Mouse (Mus musculus) cerebellum, postnatal 10 days (tissue): ENCODE measurements around the gene Mgll.
A peak's percentile ranks its signal among the peaks of the same experiment; 100 is the strongest.

Source experiments
- DNase-seq, 2 experiments: peaks; one replicate each; pipeline ENCODE4 v3.0.0; 2021; ENCODE audit warnings: mixed read lengths in 2 of 2

Mgll gene

DNA sequence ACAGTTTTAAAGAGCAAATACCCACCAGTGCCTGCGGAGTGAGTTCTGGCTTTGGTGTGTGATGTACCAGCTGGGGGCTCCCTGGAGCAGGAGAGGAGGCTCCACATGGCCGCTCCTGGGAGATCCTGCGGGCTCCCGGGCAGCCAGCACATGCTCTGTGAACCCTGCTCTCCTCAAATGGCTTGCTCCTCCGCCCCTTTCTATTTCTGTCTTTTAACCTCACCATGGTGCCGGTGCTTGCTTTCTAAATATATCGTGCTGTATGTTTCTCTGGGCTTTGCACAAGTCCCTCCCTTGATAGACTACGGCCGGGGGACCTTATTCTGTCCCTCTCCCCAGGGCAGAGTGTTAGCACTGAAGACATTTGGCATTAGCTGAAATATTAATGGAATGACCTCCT, 133.0 kb downstream of the Mgll start:
- peak; percentile 52 to 71 for DNase-seq

DNA sequence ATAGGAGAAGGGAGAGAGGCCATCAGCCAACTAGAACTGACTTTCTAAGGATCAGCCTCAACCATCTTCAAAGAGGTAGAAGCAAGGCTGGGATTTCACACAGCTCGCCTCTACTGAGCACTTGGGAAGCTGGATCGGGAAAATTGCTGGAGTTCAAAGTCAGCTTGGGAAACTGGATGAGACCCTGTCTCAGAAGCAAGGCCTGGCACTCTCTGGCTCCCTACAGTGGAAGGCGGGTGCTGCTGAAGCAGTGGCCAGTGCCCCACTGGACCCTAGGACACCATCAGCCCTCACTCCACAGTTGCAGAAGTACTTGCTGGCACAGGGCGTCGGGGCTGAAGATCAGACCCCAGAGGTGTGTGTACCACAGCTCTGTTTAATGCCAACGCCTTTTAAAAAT, 133.6 kb downstream of the Mgll start:
- DNase-seq: peak in 1 of 2 experiments; percentile 30

DNA sequence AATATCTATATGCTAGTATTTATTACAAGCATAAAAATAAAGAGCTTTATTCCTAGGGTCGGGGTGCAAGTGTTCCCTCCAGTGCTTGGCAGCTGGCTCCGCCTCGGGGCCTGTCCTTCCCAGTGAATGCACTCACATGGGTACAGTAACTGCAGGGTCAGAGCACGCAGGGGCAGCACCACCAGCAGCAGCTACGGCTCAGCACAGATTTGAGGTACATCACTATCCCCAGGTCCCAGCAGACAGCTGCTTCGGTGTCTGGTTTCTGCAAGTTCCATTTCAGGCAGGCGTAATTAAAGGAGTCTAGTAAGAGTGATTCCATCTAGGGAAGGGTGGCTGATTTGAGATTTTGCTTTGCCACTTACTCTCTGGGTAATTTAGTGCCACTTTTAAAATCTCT, 134.1 kb downstream of the Mgll start:
- DNase-seq: no peak

DNA sequence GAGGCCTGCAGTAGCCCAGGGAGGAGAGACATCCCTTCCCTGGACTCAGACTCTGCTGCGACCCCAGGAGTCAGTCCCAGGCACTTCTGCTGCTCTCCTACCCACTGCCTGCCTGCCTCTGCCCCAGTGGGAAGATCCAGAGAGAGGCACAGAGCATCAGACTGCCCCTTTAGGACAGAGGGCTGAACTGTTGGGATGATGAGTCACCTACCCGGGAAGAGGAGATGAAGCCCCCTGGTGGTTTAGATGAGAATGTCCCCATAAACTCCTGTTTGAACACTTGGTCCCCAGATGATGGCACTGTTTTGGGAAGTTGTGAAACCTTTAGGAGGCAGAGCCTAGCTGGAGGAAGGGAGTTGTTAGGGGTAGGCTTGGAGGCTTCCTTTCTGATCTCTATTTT, 136.7 kb downstream of the Mgll start:
- DNase-seq: peak; percentile 59 to 74

DNA sequence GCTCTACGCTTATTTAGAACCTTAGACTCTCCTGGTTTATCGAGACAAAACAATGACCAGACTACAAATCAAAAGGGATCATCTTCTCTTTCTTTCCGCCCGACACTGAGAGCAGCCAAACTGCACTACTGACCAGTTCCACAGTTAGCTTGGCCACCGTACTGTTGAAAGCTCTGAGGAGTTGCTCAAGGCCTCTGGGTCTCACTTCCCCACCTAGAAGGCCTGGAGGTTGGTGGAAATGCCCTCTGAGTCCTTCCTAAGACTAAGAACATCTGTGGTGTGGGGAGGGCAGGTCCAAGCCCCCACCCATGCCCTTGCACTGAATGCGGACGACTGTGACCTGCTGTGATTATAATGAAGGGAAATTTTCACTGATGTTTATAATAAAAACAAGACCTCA, 141.5 kb downstream of the Mgll start:
- DNase-seq: no peak

DNA sequence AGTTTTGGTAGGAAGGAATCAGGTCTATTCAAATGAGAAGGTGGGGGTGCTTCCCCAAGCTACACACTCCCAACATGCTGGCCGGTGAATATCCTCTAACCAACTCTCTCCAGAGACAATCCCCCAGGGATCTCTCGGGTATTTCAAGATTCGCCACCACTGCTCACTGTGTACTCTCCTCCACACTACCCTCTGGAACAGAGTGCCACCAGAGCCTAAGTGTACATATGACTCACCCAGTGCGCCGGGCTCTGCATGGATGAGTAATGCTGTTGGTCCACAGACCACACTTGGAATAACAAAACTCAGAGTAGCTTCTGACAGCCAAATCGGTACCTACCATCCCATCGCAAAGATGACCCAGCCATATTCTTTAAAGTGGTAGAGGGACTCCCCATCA, 145.2 kb downstream of the Mgll start:
- no peak for DNase-seq

DNA sequence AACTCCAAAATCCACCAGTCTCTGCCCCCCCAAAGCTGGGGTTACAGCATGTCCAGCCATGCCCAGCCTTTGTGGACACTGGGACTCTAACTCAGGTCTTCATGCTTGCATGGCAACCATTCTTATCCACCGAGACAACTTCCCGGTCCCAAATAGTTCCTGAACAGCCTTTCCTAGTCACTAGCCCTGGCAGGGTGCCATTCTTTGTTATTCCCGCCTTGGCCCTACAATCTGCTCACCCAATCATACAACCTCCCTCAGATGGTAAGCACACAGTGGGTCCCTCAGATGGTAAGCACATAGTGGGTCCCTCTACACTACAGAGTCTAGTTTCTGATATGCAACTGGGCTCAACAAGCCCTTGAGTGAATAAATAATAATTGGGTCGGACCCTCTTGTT, 146.4 kb downstream of the Mgll start:
- DNase-seq: peak; percentile 76 to 77

DNA sequence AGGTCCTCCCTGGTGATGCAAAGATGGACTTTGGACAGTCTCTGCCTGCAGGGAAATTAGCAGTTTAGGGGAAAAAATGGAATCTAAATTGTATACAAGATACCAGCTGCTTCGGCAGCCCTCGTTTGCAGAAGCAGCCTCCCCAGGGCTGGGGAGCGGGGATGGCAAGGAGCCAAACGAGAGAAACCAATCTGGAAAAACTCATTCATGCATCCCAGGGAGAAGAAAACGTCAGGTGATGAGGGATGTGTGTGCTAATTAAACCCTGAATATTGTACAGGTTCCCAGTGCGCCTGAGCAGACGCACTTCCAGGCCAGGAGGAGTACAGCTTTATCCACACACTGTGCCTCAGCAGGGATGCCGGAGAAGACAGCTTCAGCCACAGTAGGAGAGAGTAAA, 147.3 kb downstream of the Mgll start:
- DNase-seq: peak; percentile 76 to 81

DNA sequence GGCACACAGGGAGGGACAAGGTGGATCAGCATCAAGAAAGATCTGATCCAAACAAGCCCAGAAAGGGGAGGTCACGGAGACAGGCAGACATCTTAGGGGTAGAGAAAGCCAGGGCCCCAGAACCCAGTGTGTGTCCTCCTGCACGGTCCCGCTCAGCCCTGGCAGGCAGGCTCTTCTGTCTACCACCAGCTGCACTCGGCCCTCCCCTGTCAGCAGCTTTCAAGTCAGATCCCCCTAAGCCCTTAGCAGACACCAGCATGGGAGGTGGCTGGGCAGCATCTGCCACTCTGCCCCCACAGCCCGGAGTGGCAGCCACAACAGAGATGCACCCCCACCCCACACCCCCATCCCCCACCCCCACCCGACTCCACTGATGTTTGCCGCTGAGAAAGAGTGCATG, 148.6 kb downstream of the Mgll start:
- DNase-seq: peak; percentile 66 to 79

DNA sequence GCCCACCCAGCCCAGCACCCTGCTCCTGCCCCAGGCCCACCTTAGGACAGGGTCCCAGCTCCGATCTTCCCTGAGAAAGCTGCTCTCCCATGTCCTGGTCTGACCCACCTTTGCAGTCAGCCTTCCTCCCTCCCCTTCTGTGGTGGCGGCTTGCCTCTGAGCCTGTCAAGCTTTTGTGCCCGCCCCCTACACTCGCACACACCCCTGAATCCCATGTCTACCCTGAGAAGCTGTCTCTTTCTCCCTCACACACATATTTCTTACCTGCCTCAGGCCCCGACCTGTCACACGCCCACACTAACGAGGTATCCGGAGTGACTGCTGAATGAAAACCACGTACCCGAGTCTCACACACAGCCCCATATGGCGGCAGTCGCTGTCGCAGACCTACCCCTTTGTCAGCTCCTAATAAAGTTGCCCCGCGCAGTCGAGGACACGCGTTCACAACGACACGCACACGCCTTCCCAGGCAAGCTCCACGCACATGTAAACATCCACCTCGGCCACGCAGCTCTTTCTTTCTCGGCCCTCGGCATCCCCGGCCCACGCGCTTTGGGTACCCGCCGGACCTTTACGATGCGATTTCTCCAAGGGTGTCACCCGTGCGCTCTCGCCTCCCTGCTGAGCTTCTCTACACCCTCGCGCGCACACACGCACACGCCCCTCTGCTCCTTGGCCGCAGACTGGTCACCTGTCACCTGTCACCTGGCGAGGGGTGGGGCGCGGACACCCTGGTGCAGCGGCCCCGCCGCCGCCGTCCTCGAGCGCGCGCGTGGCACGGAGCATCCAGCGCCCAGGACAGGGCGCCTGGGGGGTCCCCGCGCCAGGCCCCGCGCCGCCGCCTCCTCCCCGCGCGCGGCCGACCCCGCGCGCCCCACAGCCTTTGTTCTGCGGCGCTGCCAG, 150.0 kb downstream of the Mgll start:
- peak; percentile 77 to 79 for DNase-seq

DNA sequence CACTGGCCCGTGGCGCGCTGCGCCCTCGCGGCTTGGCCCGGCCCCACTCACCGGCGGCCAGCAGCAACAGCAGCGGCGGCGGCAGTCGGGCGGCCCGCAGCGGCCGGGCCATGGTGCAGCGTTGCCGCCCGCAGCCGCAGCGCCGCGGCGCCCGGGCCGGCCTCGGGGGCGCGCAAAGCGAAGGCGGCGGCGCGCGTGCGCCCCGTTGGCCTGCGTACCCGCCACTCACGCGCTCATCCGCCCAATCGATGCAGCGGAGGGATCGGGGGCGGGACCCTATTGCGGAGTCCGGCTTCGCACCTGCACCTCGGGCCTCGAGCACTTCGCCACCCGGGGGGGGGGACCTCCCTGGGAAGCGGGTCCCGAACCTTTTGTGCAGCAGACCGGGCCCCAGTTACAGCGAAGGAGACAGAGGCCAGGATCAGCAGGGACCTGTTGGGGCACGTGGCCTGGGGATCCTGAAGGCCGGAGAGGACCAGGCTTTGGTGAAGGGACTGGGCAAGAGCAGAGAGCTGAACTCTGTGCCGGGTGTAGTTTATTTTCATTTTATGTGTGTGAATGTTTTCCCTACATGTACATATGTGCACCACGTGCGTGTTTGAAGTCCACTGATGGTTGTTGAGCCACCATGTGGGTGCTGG, 150.8 kb downstream of the Mgll start, which contains the start of gene Podxl2:
TSS of gene Podxl2 (minus strand) at position 177 of the 641 bp plus-strand sequence.
- DNase-seq: peak; percentile 94 to 96
